In the genomic region with DNA sequence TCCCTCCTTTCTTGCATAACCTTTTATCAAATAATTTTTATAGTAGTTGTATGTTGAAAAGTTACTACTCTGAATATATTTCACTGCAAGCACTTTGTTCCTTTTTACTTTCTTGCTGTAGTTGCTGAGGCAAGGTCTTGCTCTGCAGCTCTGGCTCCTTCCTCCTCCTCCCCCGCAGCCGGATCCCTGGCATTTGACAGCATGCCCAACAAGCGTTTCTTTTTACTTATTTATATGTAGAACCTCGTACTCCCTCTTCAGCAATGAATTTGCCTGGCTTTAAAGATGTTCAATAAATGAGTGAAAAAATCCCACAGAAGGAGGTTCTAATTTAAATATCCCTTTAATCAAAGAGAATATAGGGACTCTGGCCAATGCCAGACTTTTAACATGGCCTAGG, we compare ENCODE assay signal across 28 mouse cellular contexts. TPM values are rescaled to one million over a fixed set of nuclear protein-coding genes. Genes with fewer than 3 reads are reported as not detected.
DNase-seq lines count a peak whose midpoint lies in the region; ATAC-seq and TF ChIP-seq lines count a peak whose summit lies in the region.
"Had no signal": no experiment of that assay in that cellular context is flagged by ENCODE, and none has a peak within 500 bp of the region (broad histone marks: within the 10 kb centered on the region; RNA-seq: fewer than 3 reads in every experiment).

No protein-coding gene starts in this region.

- peaks cover 31% of the 10 kb centered on the region for H3K4me1 ChIP-seq in thymus, adult 2 months (replicated peaks; ENCODE audit: control insufficient read depth, insufficient read depth, low read length)
- H3K4me1 ChIP-seq in embryonic facial prominence, embryonic 10.5 days: peaks cover 16% of the 10 kb centered on the region; the same call in 1 of the 2 replicates
- no peaks in the 10 kb centered on the region for H3K4me1 ChIP-seq in forebrain, embryonic 15.5 days
- no peaks in the 10 kb centered on the region for H3K4me1 ChIP-seq in forebrain, embryonic 16.5 days (replicated peaks; ENCODE audit: control insufficient read depth, insufficient read depth, low read length)
- H3K4me1 ChIP-seq: forebrain, embryonic 12.5 days; hindbrain, embryonic 13.5 days; neural tube, embryonic 15.5 days had no signal

- no peaks in the 10 kb centered on the region for H3K27me3 ChIP-seq in thymus, adult 2 months (ENCODE audit: control insufficient read depth, insufficient read depth, low read length)
- H3K27me3 ChIP-seq in embryonic facial prominence, embryonic 10.5 days (replicated peaks; ENCODE audit: low read depth, poor library complexity, severe bottlenecking): no peaks in the 10 kb centered on the region
- H3K27me3 ChIP-seq in forebrain, embryonic 15.5 days: no peaks in the 10 kb centered on the region
- H3K27me3 ChIP-seq in forebrain, embryonic 16.5 days (replicated peaks; ENCODE audit: control insufficient read depth, insufficient read depth, low read length): no peaks in the 10 kb centered on the region
- H3K27me3 ChIP-seq: forebrain, embryonic 12.5 days; hindbrain, embryonic 13.5 days; kidney, embryonic 15.5 days; neural tube, embryonic 15.5 days; Patski had no signal

- 75% methylated on average over 4 of the region's 4 CpGs for WGBS in thymus, adult 2 months
- 69% methylated on average over 4 of the region's 4 CpGs for WGBS in embryonic facial prominence, embryonic 10.5 days
- 56% methylated on average over 4 of the region's 4 CpGs for WGBS in forebrain, embryonic 15.5 days
- WGBS in forebrain, embryonic 16.5 days: 39% methylated on average over 4 of the region's 4 CpGs

- peak; percentile 34 for DNase-seq in kidney, postnatal 10 days
- DNase-seq in kidney, adult 8-10 months: no peak
- DNase-seq in thymus, adult 2 months: no peak
- no peak for DNase-seq in thymus, postnatal 4 days
- peak; percentile 7 for DNase-seq in embryonic facial prominence, embryonic 10.5 days (ENCODE audit: low spot score)
- DNase-seq: adrenal gland, postnatal 10 days; cerebellum, adult 11-12 months; cerebellum, adult 9-11 months; gastrocnemius, postnatal 25 days; heart, adult 18-20 months; heart, postnatal 4 days; liver; lung, adult 2 months; lung, postnatal 10 days; midbrain, embryonic 14.5 days had no signal

- H3K27ac ChIP-seq in thymus, adult 2 months (ENCODE audit: control insufficient read depth, insufficient read depth, low read length): peak overlapping the region; percentile 53
- H3K27ac ChIP-seq in embryonic facial prominence, embryonic 10.5 days (replicated peaks): no peak overlapping the region
- H3K27ac ChIP-seq in forebrain, embryonic 15.5 days (replicated peaks): no peak overlapping the region
- no peak overlapping the region for H3K27ac ChIP-seq in forebrain, embryonic 16.5 days (ENCODE audit: low read length)
- H3K27ac ChIP-seq: forebrain, embryonic 12.5 days; hindbrain, embryonic 13.5 days; kidney, embryonic 15.5 days; liver, embryonic 14.5 days; macrophage; neural tube, embryonic 15.5 days had no signal

- H3K4me2 ChIP-seq in forebrain, embryonic 15.5 days (replicated peaks): no peak overlapping the region
- H3K4me2 ChIP-seq in forebrain, embryonic 16.5 days (ENCODE audit: low read length): no peak overlapping the region
- H3K4me2 ChIP-seq: forebrain, embryonic 12.5 days; heart, embryonic 11.5 days; hindbrain, embryonic 13.5 days; kidney, embryonic 15.5 days; neural tube, embryonic 15.5 days had no signal

- H3K4me3 ChIP-seq in thymus, adult 2 months (ENCODE audit: control insufficient read depth, insufficient read depth, low read length): no peak overlapping the region
- H3K4me3 ChIP-seq in embryonic facial prominence, embryonic 10.5 days: no peak overlapping the region
- no peak overlapping the region for H3K4me3 ChIP-seq in forebrain, embryonic 15.5 days
- H3K4me3 ChIP-seq in forebrain, embryonic 16.5 days (replicated peaks; ENCODE audit: low read length): no peak overlapping the region
- H3K4me3 ChIP-seq: erythroblast, embryonic 14.5 days; forebrain, embryonic 12.5 days; hindbrain, embryonic 13.5 days; kidney, embryonic 15.5 days; neural tube, embryonic 15.5 days had no signal

- no peaks in the 10 kb centered on the region for H3K36me3 ChIP-seq in thymus, adult 2 months (ENCODE audit: control insufficient read depth, insufficient read depth, low read length)
- no peaks in the 10 kb centered on the region for H3K36me3 ChIP-seq in embryonic facial prominence, embryonic 10.5 days (replicated peaks)
- H3K36me3 ChIP-seq in forebrain, embryonic 15.5 days: no peaks in the 10 kb centered on the region
- no peaks in the 10 kb centered on the region for H3K36me3 ChIP-seq in forebrain, embryonic 16.5 days (ENCODE audit: control insufficient read depth, insufficient read depth)
- H3K36me3 ChIP-seq: forebrain, embryonic 12.5 days; hindbrain, embryonic 13.5 days; kidney, embryonic 15.5 days; neural tube, embryonic 15.5 days had no signal

- no peaks in the 10 kb centered on the region for H3K9me3 ChIP-seq in embryonic facial prominence, embryonic 10.5 days
- no peaks in the 10 kb centered on the region for H3K9me3 ChIP-seq in forebrain, embryonic 15.5 days
- H3K9me3 ChIP-seq in forebrain, embryonic 16.5 days (ENCODE audit: control insufficient read depth, low read length): no peaks in the 10 kb centered on the region
- H3K9me3 ChIP-seq: forebrain, embryonic 12.5 days; hindbrain, embryonic 13.5 days; kidney, embryonic 15.5 days; neural tube, embryonic 15.5 days had no signal

- H3K9ac ChIP-seq in forebrain, embryonic 15.5 days (replicated peaks): no peak overlapping the region
- no peak overlapping the region for H3K9ac ChIP-seq in forebrain, embryonic 16.5 days (replicated peaks; ENCODE audit: low read depth, low read length)
- H3K9ac ChIP-seq: forebrain, embryonic 12.5 days; hindbrain, embryonic 13.5 days; kidney, embryonic 15.5 days; liver, embryonic 14.5 days; neural tube, embryonic 15.5 days had no signal

- TF ChIP-seq CTCF in thymus, adult 2 months (IDR thresholded peaks at IDR 0.05; ENCODE audit: borderline replicate concordance, control insufficient read depth, extremely low read depth, insufficient read depth, low read length, poor library complexity): no peak

- ATAC-seq in forebrain, embryonic 15.5 days (replicated peaks): no peak
- ATAC-seq in forebrain, embryonic 16.5 days: no peak
- ATAC-seq: intestine, embryonic 16.5 days; Patski had no signal

- TF ChIP-seq POLR2A in thymus, adult 2 months (IDR thresholded peaks at IDR 0.05; ENCODE audit: control insufficient read depth, extremely low read depth, insufficient read depth, low read length, poor library complexity): no peak

RNA-seq across cellular contexts. Expression of a gene that starts 28.7 kb away (rescaled TPM):
- polyA plus RNA-seq in thymus, adult 2 months (2012; rRNA removed): 0.05 and 0.11 TPM in 2 replicates
- polyA plus RNA-seq in embryonic facial prominence, embryonic 10.5 days (2016; fragmentation: Nextera tagmentation; extraction: Ambion mirVana): not detected in 2 replicates
- polyA plus RNA-seq in forebrain, embryonic 15.5 days (2015; fragmentation: Nextera tagmentation; extraction: Ambion mirVana): not detected in 2 replicates
- not detected in 2 replicates for polyA plus RNA-seq in forebrain, embryonic 16.5 days (2015; fragmentation: Nextera tagmentation; extraction: Ambion mirVana)
- polyA plus RNA-seq: erythroblast, embryonic 14.5 days; forebrain, embryonic 12.5 days; heart, embryonic 11.5 days; hindbrain, embryonic 13.5 days; limb, embryonic 11.5 days; liver, embryonic 14.5 days; macrophage; midbrain, embryonic 14.5 days; neural tube, embryonic 15.5 days had no signal

Comparison
In these comparisons a context has a peak if more than half of its experiments do, and no peak if none do; other contexts are left out.
1. DNase-seq: peak in kidney, postnatal 10 days (single experiment) and embryonic facial prominence, embryonic 10.5 days (single experiment); none in kidney, adult 8-10 months (0 of 2), thymus, adult 2 months (single experiment) and thymus, postnatal 4 days (single experiment).